Mouse (Mus musculus) activated CD4-positive, CD25-positive, alpha-beta regulatory T cell, adult 4 months (primary cell): Measurements from ENCODE around the gene Gm10271. TPM values are rescaled to one million over a fixed set of nuclear protein-coding genes. Genes with fewer than 3 reads are reported as not detected.

ENCODE experiments used
- polyA plus RNA-seq, 2 experiments: library from polyadenylated mRNA; unstranded; fragments of 100-300 nt; shearing (Covaris generic); gene quantifications; one replicate each; pipeline ENCODE4 v1.2.1; 2017

Gene Gm10271
- polyA plus RNA-seq, 2 experiments from 2014 or later: not detected

Other genes with a start within 250 kb of the Gm10271 start
- not detected for gene Myrfl, start 75.7 kb downstream of the Gm10271 start, polyA plus RNA-seq
- 10 to 100 TPM; 12.1 to 15.4 TPM for gene Rab3ip, start 21.8 kb downstream of the Gm10271 start, polyA plus RNA-seq
- not detected for gene Best3, start 13.7 kb upstream of the Gm10271 start, polyA plus RNA-seq
- gene Lrrc10, start 72.7 kb upstream of the Gm10271 start, polyA plus RNA-seq: not detected
- gene Cct2, start 91.2 kb upstream of the Gm10271 start, polyA plus RNA-seq: 100 to 1,000 TPM; 244 to 245 TPM
- gene Frs2, start 175.9 kb upstream of the Gm10271 start, polyA plus RNA-seq: 10 to 100 TPM in 1 of 2 experiments, 1 to 10 TPM in 1; 9.9 to 10.1 TPM